Mouse (Mus musculus) thymus, postnatal 0 days (tissue): ENCODE data around the gene Gm10447. TPM values are rescaled to one million over a fixed set of nuclear protein-coding genes. Genes with fewer than 3 reads are reported as not detected.

Source experiments
- microRNA-seq: library from miRNA; unstranded; fragments of <30 nt; microRNA quantifications from one replicate; pipeline ENCODE4, GENCODE M21; 2016; ENCODE audit warnings: borderline number of aligned reads
- polyA plus RNA-seq: library from polyadenylated mRNA; unstranded; fragments of >200 nt; fragmentation: Nextera tagmentation; extraction: Ambion mirVana; gene quantifications from 2 replicates; pipeline ENCODE4 v1.2.1, GENCODE M21; 2015

Gene Gm10447
- polyA plus RNA-seq, 1 experiment from 2014 or later = not detected

Small RNA genes within 50 kb of the gene (microRNA-seq; reads per million reads assigned to microRNA genes)
- gene Mir6920 = not detected

Other genes with a start within 250 kb of the Gm10447 start
- gene Hspa4, start 156.7 kb downstream of the Gm10447 start, polyA plus RNA-seq = 99.0 and 106 TPM in 2 replicates
- 28.6 and 30.1 TPM in 2 replicates for gene Zcchc10, start 132.4 kb downstream of the Gm10447 start, polyA plus RNA-seq
- gene Aff4, start 106.3 kb downstream of the Gm10447 start, polyA plus RNA-seq = 27.1 and 36.1 TPM in 2 replicates
- 0.29 TPM in 1 of 2 replicates, not detected in the other for gene Leap2, start 33.9 kb downstream of the Gm10447 start, polyA plus RNA-seq
- gene Uqcrq, start 26.3 kb downstream of the Gm10447 start, polyA plus RNA-seq = 929 and 986 TPM in 2 replicates
- gene Gdf9, start 26.1 kb downstream of the Gm10447 start, polyA plus RNA-seq = 0.36 and 1.1 TPM in 2 replicates
- 0.27 and 0.42 TPM in 2 replicates for gene Shroom1, start 95 bp upstream of the Gm10447 start, polyA plus RNA-seq
- not detected in 2 replicates for gene Gm9837, start 13.4 kb upstream of the Gm10447 start, polyA plus RNA-seq
- gene Gm9945, start 23.1 kb upstream of the Gm10447 start, polyA plus RNA-seq = not detected in 2 replicates
- 0.05 and 0.15 TPM in 2 replicates for gene Sowaha, start 23.2 kb upstream of the Gm10447 start, polyA plus RNA-seq
- 11.1 and 12.1 TPM in 2 replicates for gene Sept8, start 62.1 kb upstream of the Gm10447 start, polyA plus RNA-seq
- 23.8 and 25.1 TPM in 2 replicates for gene Kif3a, start 110.3 kb upstream of the Gm10447 start, polyA plus RNA-seq
- gene Il4, start 161.6 kb upstream of the Gm10447 start, polyA plus RNA-seq = 1.2 and 1.5 TPM in 2 replicates
- 1.0 and 1.3 TPM in 2 replicates for gene Il13, start 177.6 kb upstream of the Gm10447 start, polyA plus RNA-seq